Mouse (Mus musculus) CH12.LX (cell line): ENCODE results near the gene Aars. TPM values are rescaled to one million over a fixed set of nuclear protein-coding genes. Genes with fewer than 3 reads are reported as not detected.

ENCODE experiments used
- DNase-seq: peaks from one replicate; pipeline ENCODE4 v3.0.0-alpha.2; 2013; ENCODE audit errors: extremely low read depth
- H3K27ac ChIP-seq: 2 replicates; pipeline ENCODE4 v1.5.1; 2012; ENCODE audit warnings: low read depth, mild to moderate bottlenecking, control low read depth, moderate library complexity; ENCODE audit not compliant: insufficient read depth
- H3K27me3 ChIP-seq: replicated peaks from 2 replicates; pipeline ENCODE3; 2012; ENCODE audit warnings: inconsistent platforms
- H3K36me3 ChIP-seq, 2 experiments: replicated peaks in 1 of 2; 2 replicates each; pipeline versions ENCODE3 to v1.6.1; 2012; ENCODE audit warnings: inconsistent platforms in 1 of 2, low read length in 1 of 2, mild to moderate bottlenecking in 1 of 2, mixed read lengths in 1 of 2, moderate library complexity in 1 of 2; ENCODE audit not compliant: control insufficient read depth in 1 of 2, insufficient read depth in 1 of 2
- H3K4me1 ChIP-seq, 2 experiments: 2 replicates each; pipeline ENCODE4 v1.6.1; 2012; ENCODE audit warnings: inconsistent platforms in 1 of 2, moderate library complexity in 1 of 2; ENCODE audit not compliant: insufficient read depth in 2 of 2, control insufficient read depth in 1 of 2
- H3K4me2 ChIP-seq: 2 replicates; pipeline ENCODE4 v1.6.1; 2012; ENCODE audit warnings: low read depth, mild to moderate bottlenecking, control low read depth; ENCODE audit not compliant: poor library complexity, insufficient read depth, severe bottlenecking
- H3K4me3 ChIP-seq, 3 experiments: fragments of 150-350 bp in 1 of 3; sonication (generic) in 1 of 3; replicated peaks in 1 of 3; 2 replicates each; pipeline versions ENCODE3 to v1.5.1; 2011 to 2012; ENCODE audit warnings: low read depth in 2 of 3, low read length in 2 of 3, mild to moderate bottlenecking in 2 of 3, moderate library complexity in 2 of 3, control low read depth in 1 of 3, improper control_type of control experiment in 1 of 3, inconsistent platforms in 1 of 3, mixed read lengths in 1 of 3; ENCODE audit not compliant: poor library complexity in 1 of 3
- H3K79me2 ChIP-seq: replicated peaks from 2 replicates; pipeline ENCODE4 v1.6.1; 2012; ENCODE audit warnings: mild to moderate bottlenecking, moderate library complexity; ENCODE audit not compliant: control insufficient read depth, poor library complexity, insufficient read depth, severe bottlenecking; ENCODE audit errors: extremely low read depth
- H3K9ac ChIP-seq: 2 replicates; pipeline ENCODE4 v1.6.1; 2012; ENCODE audit warnings: low read depth, mild to moderate bottlenecking, control low read depth, moderate library complexity; ENCODE audit not compliant: insufficient read depth
- H3K9me3 ChIP-seq: replicated peaks from 2 replicates; pipeline ENCODE3; 2012; ENCODE audit warnings: low read length, inconsistent platforms, mixed read lengths
- BHLHE40 ChIP-seq: IDR thresholded peaks from 2 replicates; pipeline ENCODE4 v1.6.1; 2011; ENCODE audit warnings: mild to moderate bottlenecking, low read depth, low read length, improper control_type of control experiment
- CHD2 ChIP-seq: IDR thresholded peaks from 2 replicates; pipeline ENCODE4 v1.6.1; 2011; ENCODE audit warnings: low read length, improper control_type of control experiment
- CTCF ChIP-seq, 2 experiments: IDR thresholded peaks in 1 of 2; conservative IDR thresholded peaks in 1 of 2; 2 replicates each; pipeline ENCODE4 v1.5.1; 2011 to 2012; ENCODE audit warnings: low read depth in 2 of 2, low read length in 2 of 2, improper control_type of control experiment in 1 of 2, inconsistent platforms in 1 of 2, mild to moderate bottlenecking in 1 of 2, moderate library complexity in 1 of 2
- E2F4 ChIP-seq: IDR thresholded peaks from 2 replicates; pipeline ENCODE4 v1.6.1; 2011; ENCODE audit warnings: low read depth, low read length, improper control_type of control experiment; ENCODE audit not compliant: insufficient replicate concordance
- ELF1 ChIP-seq: IDR thresholded peaks from 2 replicates; pipeline ENCODE4 v1.6.1; 2014; ENCODE audit warnings: low read depth, mild to moderate bottlenecking, inconsistent platforms, low read length, improper control_type of control experiment
- EP300 ChIP-seq: IDR thresholded peaks from 2 replicates; pipeline ENCODE4 v1.6.1; 2011; ENCODE audit warnings: low read length, improper control_type of control experiment
- ETS1 ChIP-seq: conservative IDR thresholded peaks from 2 replicates; pipeline ENCODE4 v1.6.1; 2012; ENCODE audit warnings: low read depth, mild to moderate bottlenecking, inconsistent platforms, low read length, improper control_type of control experiment, moderate library complexity
- HCFC1 ChIP-seq: IDR thresholded peaks from 2 replicates; pipeline ENCODE4 v1.6.1; 2012; ENCODE audit warnings: low read depth, mild to moderate bottlenecking, inconsistent platforms, low read length, improper control_type of control experiment
- IRF4 ChIP-seq: IDR thresholded peaks from 2 replicates; pipeline ENCODE4 v1.6.1; 2014; ENCODE audit warnings: low read depth, mild to moderate bottlenecking, inconsistent platforms, low read length, improper control_type of control experiment
- JUN ChIP-seq: IDR thresholded peaks from 2 replicates; pipeline ENCODE4 v1.6.1; 2011; ENCODE audit warnings: low read depth, mild to moderate bottlenecking, low read length, improper control_type of control experiment, moderate library complexity; ENCODE audit not compliant: insufficient read depth
- JUND ChIP-seq: conservative IDR thresholded peaks from 2 replicates; pipeline ENCODE4 v1.6.1; 2011; ENCODE audit warnings: low read depth, low read length, improper control_type of control experiment
- MAX ChIP-seq: IDR thresholded peaks from 2 replicates; pipeline ENCODE4 v1.6.1; 2011; ENCODE audit warnings: low read length, improper control_type of control experiment
- MAZ ChIP-seq: IDR thresholded peaks from 2 replicates; pipeline ENCODE4 v1.6.1; 2012; ENCODE audit warnings: low read depth, mild to moderate bottlenecking, inconsistent platforms, low read length, improper control_type of control experiment, moderate library complexity
- MEF2A ChIP-seq: IDR thresholded peaks from 2 replicates; pipeline ENCODE4 v1.6.1; 2014; ENCODE audit warnings: low read depth, mild to moderate bottlenecking, inconsistent platforms, low read length, improper control_type of control experiment, borderline replicate concordance
- MXI1 ChIP-seq: IDR thresholded peaks from 2 replicates; pipeline ENCODE4 v1.6.1; 2011; ENCODE audit warnings: mild to moderate bottlenecking, low read depth, low read length, improper control_type of control experiment
- MYC ChIP-seq: IDR thresholded peaks from 2 replicates; pipeline ENCODE4 v1.6.1; 2011; ENCODE audit warnings: low read depth, mild to moderate bottlenecking, improper control_type of control experiment, low read length
- NELFE ChIP-seq: IDR thresholded peaks from 2 replicates; pipeline ENCODE4 v1.6.1; 2011; ENCODE audit warnings: low read depth, low read length, improper control_type of control experiment
- NRF1 ChIP-seq: IDR thresholded peaks from 2 replicates; pipeline ENCODE4 v1.6.1; 2014; ENCODE audit warnings: low read depth, mild to moderate bottlenecking, inconsistent platforms, low read length, improper control_type of control experiment, moderate library complexity
- PAX5 ChIP-seq: IDR thresholded peaks from 2 replicates; pipeline ENCODE4 v1.6.1; 2012; ENCODE audit warnings: low read length, inconsistent platforms, mixed read lengths
- POLR2A ChIP-seq: IDR thresholded peaks from 2 replicates; pipeline ENCODE4 v1.6.1; 2011; ENCODE audit warnings: low read depth, mild to moderate bottlenecking, improper control_type of control experiment, low read length
- POLR2AphosphoS2 ChIP-seq: IDR thresholded peaks from 2 replicates; pipeline ENCODE4 v1.6.1; 2011; ENCODE audit warnings: low read depth, low read length, improper control_type of control experiment
- RAD21 ChIP-seq: IDR thresholded peaks from 2 replicates; pipeline ENCODE4 v1.6.1; 2011; ENCODE audit warnings: low read depth, mild to moderate bottlenecking, low read length, improper control_type of control experiment, moderate library complexity
- RCOR1 ChIP-seq: conservative IDR thresholded peaks from 2 replicates; pipeline ENCODE4 v1.6.1; 2012; ENCODE audit warnings: low read depth, mild to moderate bottlenecking, inconsistent platforms, low read length, improper control_type of control experiment
- SIN3A ChIP-seq: IDR thresholded peaks from 2 replicates; pipeline ENCODE4 v1.6.1; 2012; ENCODE audit warnings: low read length, improper control_type of control experiment, inconsistent platforms
- SMC3 ChIP-seq: IDR thresholded peaks from 2 replicates; pipeline ENCODE4 v1.6.1; 2011; ENCODE audit warnings: low read depth, low read length, improper control_type of control experiment
- TBP ChIP-seq: conservative IDR thresholded peaks from 2 replicates; pipeline ENCODE4 v1.6.1; 2011; ENCODE audit warnings: low read depth, low read length, improper control_type of control experiment
- TCF12 ChIP-seq: IDR thresholded peaks from 2 replicates; pipeline ENCODE4 v1.6.1; 2014; ENCODE audit warnings: low read depth, mild to moderate bottlenecking, inconsistent platforms, low read length, improper control_type of control experiment
- UBTF ChIP-seq: IDR thresholded peaks from 2 replicates; pipeline ENCODE4 v1.6.1; 2012; ENCODE audit warnings: low read depth, mild to moderate bottlenecking, inconsistent platforms, low read length, improper control_type of control experiment, moderate library complexity
- USF1 ChIP-seq: IDR thresholded peaks from 2 replicates; pipeline ENCODE4 v1.6.1; 2014; ENCODE audit warnings: low read depth, mild to moderate bottlenecking, inconsistent platforms, low read length, improper control_type of control experiment
- ZC3H11A ChIP-seq: IDR thresholded peaks from 2 replicates; pipeline ENCODE4 v1.6.1; 2012; ENCODE audit warnings: low read depth, mild to moderate bottlenecking, inconsistent platforms, low read length, improper control_type of control experiment
- ZKSCAN1 ChIP-seq: IDR thresholded peaks from 2 replicates; pipeline ENCODE4 v1.6.1; 2012; ENCODE audit warnings: low read depth, inconsistent platforms, low read length, improper control_type of control experiment, borderline replicate concordance
- ZMIZ1 ChIP-seq: IDR thresholded peaks from 2 replicates; pipeline ENCODE4 v1.6.1; 2012; ENCODE audit warnings: low read depth, mild to moderate bottlenecking, inconsistent platforms, low read length, improper control_type of control experiment
- ZNF384 ChIP-seq: IDR thresholded peaks from 2 replicates; pipeline ENCODE4 v1.6.1; 2012; ENCODE audit warnings: low read depth, low read length, improper control_type of control experiment, inconsistent platforms
- dilution Hi-C: fragments of 300-500 bp; cut with MboI; formaldehyde crosslinking; loops from 2 replicates; pipeline ENCODE4 v1.14.3; 2020; ENCODE audit warnings: low sequenced_read_pairs; ENCODE audit not compliant: extremely low pct_unique_long_range_greater_than_20kb, extremely low pct_ligation_motif_present
- in situ Hi-C: fragments of 300-500 bp; cut with MboI; formaldehyde crosslinking; loops from 3 replicates; pipeline ENCODE4 v1.14.3; 2019; ENCODE audit warnings: low sequenced_read_pairs, low pct_ligation_motif_present, low pct_unique_long_range_greater_than_20kb, mixed read lengths
- polyA plus RNA-seq: library from polyadenylated mRNA; unstranded; fragments of >175 nt; gene quantifications from 2 replicates; pipeline ENCODE4 v1.2.1, GENCODE M21; 2012; ENCODE audit warnings: low read depth; ENCODE audit not compliant: insufficient read length
- total RNA-seq, 2 experiments: library from RNA; depleted of rRNA; stranded (reverse); fragments of 300-350 nt in 1 of 2; fragments of >200 nt in 1 of 2; gene quantifications; 2 replicates each; pipeline ENCODE4 v1.2.3; 2012 to 2014

The Aars gene
- total and polyA plus RNA-seq, 3 experiments: 81.9 to 142 (median 130) TPM

- Histone ChIP-seq H3K27ac (no peak overlapping the region), H3K4me3 (no peak overlapping the region), H3K79me2 (peaks cover 15% of the 10 kb centered on the region; the same call in 1 of the 2 replicates), H3K36me3 (peaks cover 56 to 71% of the 10 kb centered on the region in 2 experiments), H3K4me2 (no peak overlapping the region), H3K4me1 (peaks cover 5 to 22% of the 10 kb centered on the region in 2 experiments), H3K9ac (no peak overlapping the region), H3K9me3 (no peaks in the 10 kb centered on the region), H3K27me3 (peaks cover 3% of the 10 kb centered on the region)
- in situ Hi-C loops: no loop called here
- dilution Hi-C loops: no loop called here
- TF ChIP-seq CHD2 (no peak), TBP (no peak)
- no peak for DNase-seq
Observed at GRCm38 (mm10) chr8:111055661-111056060, 22.7 kb downstream of the Aars start.

GRCm38 (mm10) chr8:111056158-111056663 lies 23.3 kb downstream of the Aars start, which contains the start of gene Exosc6:
Exosc6 (plus strand) TSS chr8:111056339.
- peak within 1 kb of the TSS; percentile 82 for H3K4me2 ChIP-seq
- dilution Hi-C loops (no loop called here), in situ Hi-C loops (no loop called here)
- peak; percentile 95 for DNase-seq
- no peaks in the 10 kb centered on the region for H3K9me3 ChIP-seq
- H3K27me3 ChIP-seq: peaks cover 8% of the 10 kb centered on the region
- H3K27ac ChIP-seq: peak within 1 kb of the TSS; percentile 69
- peak within 1 kb of the TSS; percentile 53 for H3K9ac ChIP-seq
- peaks cover 53 to 66% of the 10 kb centered on the region in 2 experiments for H3K36me3 ChIP-seq
- peak within 1 kb of the TSS; percentile 77 to 94 (median 79) for H3K4me3 ChIP-seq
- peaks cover 15% of the 10 kb centered on the region; the same call in 1 of the 2 replicates for H3K79me2 ChIP-seq
- H3K4me1 ChIP-seq: peaks cover 5 to 23% of the 10 kb centered on the region in 2 experiments
- TF ChIP-seq BHLHE40 (no peak), PAX5 (no peak), NRF1 (peak; percentile 85), E2F4 (peak; percentile 80; the same call in 1 of the 2 replicates), MEF2A (peak; percentile 55), JUND (no peak), ELF1 (peak; percentile 96), POLR2A (peak; percentile 86), SIN3A (peak; percentile 91), NELFE (peak; percentile 80), TBP (0 out of 2 replicates have a peak, but pooled peaks have one; percentile 38), ZC3H11A (no peak), UBTF (peak; percentile 87; the same call in 1 of the 2 replicates), MYC (peak; percentile 44; the same call in 1 of the 2 replicates), MXI1 (peak; percentile 94), RAD21 (no peak), IRF4 (peak; percentile 54), CTCF (conservative IDR thresholded peaks at IDR 0.05 in 1 of 2, IDR thresholded peaks at IDR 0.05 in 1 of 2; ENCODE audit: low read depth in 2 of 2, low read length in 2 of 2) (peak; percentile 64 to 87), ZMIZ1 (peak; percentile 84), JUN (no peak), CHD2 (peak; percentile 24; the same call in 1 of the 2 replicates), USF1 (no peak), RCOR1 (no peak), ETS1 (no peak), HCFC1 (peak; percentile 92), POLR2AphosphoS2 (peak; percentile 90), ZNF384 (no peak), SMC3 (peak; percentile 51), ZKSCAN1 (no peak), TCF12 (peak; percentile 78), MAX (peak; percentile 79), MAZ (no peak), EP300 (no peak)
